Mouse (Mus musculus): ENCODE measurements around the gene Scarf1.
"Not testable (repeated sequence)": the region's sequence is repeated elsewhere in the genome, so short reads cannot be mapped to it uniquely, and the experiment has no call there.

Scarf1 gene

DNA sequence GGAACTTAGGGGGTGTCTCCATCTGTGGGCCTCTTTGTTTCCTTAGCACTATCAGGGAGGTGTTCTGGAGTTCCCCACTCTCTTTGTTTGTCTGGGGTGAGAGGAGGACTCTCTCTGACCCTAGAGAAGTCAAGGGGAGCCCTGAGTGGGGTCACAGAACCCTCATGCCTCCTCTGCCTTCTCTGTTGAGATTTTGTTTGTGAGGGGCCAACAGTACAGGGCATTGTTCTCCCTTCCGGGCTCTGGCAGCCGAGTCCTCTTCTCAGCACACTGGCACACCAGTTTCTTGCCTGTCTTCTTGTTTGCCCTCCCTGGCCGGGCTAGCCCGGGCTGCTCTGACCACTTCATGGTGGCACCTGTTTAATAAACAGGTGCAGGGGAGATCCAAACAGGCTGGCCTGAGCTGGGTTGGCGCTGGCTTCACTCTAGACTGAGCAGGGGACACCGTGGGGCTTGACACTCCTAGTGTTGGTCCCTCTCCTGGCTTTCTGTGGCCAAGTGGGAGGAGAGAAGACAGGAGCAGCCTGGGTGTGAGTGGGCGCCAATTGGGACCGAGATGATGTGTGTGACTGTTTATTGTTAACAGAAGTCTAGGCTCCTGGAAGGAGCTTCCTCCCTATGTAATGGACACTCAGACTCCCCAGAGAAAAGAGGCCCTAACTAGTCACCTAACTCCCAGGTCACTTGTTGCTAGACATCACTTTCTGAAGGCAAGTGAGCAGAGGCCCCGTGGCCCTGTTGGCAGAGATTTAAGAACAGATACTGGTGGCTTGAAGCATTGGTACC, 25.0 kb downstream of the Scarf1 start:
- no peak for DNase-seq

GRCm38 (mm10) chr11:75538970-75539299, 25.6 kb downstream of the Scarf1 start:
- DNase-seq = no peak

DNA sequence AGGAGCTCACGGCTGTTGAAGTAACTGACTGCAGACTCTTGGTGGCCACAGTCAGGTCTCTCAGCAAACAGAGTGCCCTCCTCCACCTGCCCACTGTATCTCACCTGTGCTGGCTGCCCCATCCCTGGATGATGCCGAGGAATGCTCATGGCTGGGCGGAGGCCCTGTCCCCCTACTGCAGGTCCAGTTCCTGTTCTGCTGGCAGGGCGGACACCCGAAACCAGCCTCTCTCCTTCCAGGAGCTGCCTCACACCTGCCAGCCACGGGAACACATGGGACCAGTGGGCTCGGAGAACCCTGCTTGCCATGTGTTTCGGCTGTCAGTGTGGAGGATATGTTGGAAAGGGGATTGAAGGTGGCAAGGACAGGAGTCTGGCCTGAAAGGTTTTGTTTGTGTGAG, 26.9 kb downstream of the Scarf1 start:
- no peak for DNase-seq

DNA sequence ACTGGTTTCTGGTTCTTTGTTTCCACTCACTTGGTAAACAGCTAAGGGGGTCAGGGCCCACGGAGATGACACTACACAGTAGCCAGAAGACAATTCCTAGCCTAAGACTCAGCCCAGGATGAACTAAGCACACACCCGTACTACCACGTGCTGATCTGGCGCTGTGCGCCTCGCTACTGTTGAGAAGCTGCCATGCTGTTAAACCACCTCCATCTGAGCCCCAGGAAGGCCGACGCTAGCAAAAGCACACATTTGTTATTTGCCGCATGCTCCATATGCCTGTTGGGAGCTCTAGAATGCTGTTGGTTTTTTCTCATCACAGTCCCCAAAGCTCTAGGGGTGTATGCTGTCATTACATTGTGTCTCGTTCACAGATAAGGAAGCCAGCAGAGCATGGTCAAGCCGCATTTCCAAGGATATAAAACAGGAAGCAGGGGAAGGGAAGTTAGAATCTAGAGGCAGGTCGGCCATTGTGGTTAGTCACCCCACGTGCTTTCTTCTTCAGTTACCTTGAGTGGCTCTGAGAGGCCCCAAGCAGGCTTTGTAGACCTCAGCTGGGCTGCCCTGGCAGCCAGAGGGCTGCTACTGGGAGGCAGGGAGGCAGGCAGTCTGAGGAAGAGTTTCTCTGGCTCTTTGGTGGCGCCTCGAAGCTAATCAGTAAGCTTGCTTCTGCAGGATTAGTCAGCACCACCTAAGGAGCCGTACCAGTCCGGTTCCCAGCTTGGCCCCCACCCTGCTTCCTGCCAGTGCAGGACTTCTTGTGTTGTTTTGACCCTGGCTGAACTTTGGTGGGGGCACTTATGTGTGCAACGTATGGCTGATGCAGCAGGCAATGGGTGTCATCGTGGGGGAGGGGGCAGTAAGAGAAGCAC, 27.6 kb downstream of the Scarf1 start:
- no peak for DNase-seq

DNA sequence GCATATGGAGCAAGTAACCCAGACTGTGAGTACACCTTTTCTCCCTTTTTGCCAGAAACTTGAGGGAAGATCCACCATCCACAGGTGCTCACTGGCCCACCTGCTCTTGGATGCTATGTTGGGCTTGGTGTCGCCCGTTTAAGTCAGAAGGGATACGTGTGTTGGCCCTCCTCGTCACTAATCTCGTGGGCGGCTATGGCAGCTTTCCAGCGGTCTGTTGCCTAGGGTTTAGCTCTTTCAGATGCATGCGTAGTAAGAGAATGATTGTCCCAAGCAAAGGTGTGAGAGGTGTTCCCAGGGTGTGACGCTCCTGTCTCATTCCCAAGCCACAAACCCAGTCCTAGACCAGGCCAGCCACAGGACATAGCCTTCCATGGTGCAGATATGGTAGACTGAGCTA, 31.4 kb downstream of the Scarf1 start:
- no peak for DNase-seq

DNA sequence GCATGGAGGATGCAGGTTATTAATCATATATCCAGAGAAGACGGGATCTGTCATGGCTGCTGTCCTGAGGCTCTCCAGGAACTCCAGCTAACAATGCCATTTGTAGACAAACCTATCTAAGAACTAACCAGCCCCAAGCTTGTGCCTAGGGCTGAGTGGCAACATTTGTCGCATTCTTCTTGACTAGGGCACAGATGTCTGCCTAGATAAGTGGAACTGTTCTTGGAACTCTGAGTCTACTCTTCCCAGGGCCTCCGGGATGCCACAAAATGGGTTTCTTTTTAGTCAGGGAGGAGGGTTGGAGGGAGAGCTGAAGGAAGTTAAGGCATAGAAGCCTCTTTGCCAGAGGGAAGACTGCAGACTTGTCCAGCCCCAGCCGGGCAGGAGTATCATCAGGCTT, 32.7 kb downstream of the Scarf1 start:
- no peak for DNase-seq

DNA sequence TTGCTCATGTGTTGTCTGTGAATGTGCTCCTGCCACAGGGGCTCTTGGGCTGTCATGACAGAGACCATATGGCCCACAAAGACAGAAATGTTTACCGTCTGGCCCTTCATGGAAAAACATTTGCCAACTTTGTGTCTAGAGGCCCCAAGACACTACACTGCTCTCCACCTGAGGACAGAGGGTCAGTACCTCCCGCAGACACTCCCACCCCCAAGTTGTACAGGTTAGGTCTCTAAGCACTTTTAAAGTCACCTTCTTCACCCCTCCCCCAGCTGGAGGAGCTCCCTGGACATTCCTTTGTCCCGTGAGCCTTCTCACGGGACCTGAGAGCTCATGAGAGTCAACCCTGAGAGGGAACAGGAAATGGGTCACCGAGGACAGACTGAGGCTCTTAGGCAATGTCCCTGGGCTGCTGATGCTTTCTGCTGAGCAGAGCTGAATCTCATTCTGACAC, 36.3 kb downstream of the Scarf1 start:
- no peak for DNase-seq

- DNase-seq = no peak
These were observed 37.0 kb downstream of the Scarf1 start for GRCm38 (mm10) chr11:75550200-75550946.

DNA sequence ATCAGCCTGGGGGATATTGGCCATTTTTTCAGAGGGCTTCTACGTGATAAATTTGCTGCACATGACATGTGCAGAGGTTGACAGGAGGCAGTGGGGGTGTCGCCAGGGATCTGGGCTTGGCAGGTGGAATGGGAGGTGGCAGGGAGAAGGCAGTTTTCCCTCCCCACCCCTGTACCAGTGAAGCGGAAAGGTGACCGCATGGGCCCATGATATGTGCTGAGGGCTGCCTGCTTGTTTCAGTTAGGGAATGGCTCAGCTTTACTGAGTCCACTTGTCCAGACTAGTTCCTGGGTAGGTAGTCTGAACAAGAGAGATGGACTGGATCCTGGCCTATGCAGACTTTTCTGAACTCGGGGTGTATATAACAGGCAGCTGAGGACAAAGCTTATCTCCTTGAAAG, 38.0 kb downstream of the Scarf1 start:
- DNase-seq = no peak

GRCm38 (mm10) chr11:75551961-75552441, 38.7 kb downstream of the Scarf1 start:
- DNase-seq = peak; percentile 80 to 85

DNA sequence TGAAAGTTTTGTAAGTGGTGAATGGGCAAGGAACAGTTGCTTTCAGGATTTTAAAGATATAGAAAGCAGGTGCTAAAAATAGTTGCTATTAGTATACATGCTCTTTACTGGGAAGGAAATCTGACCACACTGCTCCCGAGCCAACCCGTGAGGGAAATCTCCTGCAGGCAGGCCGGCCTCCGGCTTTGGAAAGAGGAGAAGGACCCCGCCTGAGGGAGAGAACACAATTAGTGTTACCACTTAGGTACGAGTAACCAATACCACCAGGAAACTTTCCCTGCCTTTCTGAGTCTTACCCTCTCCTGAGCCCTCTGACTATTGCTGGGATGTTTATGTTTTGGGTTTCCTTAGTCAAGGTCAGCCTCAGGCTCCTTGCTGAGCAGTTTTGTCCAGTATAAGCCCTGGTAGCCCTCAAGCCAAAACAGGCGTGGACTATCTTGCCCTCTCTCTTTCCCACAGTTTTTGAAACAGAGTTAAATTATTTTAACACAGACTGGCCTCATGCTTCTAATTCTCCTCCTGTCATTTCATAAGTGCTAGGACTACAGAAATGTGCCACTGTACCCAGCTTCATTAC, 39.7 kb downstream of the Scarf1 start:
- no peak for DNase-seq

- DNase-seq = not testable (repeated sequence)
These were observed 42.7 kb downstream of the Scarf1 start for GRCm38 (mm10) chr11:75556006-75556405.

DNA sequence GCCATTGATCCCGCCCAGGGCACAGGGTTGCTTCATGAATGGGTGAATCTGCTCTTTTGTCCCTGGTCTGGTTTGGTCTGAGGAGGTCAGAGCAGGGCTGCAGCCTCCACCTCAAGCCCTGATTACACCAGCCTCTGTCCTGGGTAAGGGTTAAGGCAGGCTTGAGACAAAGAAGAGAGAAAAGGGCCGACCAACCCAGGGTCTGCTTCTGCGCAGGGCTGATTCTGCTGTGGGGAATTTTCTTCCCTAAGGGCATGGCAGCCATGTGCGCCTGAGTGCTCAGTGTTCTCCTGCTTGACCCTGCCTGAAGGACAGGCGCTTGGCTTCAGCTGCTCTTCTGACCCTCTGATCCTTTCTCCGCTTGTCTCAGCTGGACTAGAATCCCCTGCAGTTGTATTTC, 43.8 kb downstream of the Scarf1 start:
- no peak for DNase-seq

GRCm38 (mm10) chr11:75558101-75558500, 44.8 kb downstream of the Scarf1 start:
- peak in 1 of 2 experiments; percentile 68 for DNase-seq

- no peak for DNase-seq
These were observed 46.6 kb downstream of the Scarf1 start for GRCm38 (mm10) chr11:75559870-75560504.

- DNase-seq = peak in 1 of 2 experiments; percentile 1
These were observed 47.4 kb downstream of the Scarf1 start for GRCm38 (mm10) chr11:75560530-75561409.

GRCm38 (mm10) chr11:75561410-75561791, 48.1 kb downstream of the Scarf1 start:
- no peak for DNase-seq

DNA sequence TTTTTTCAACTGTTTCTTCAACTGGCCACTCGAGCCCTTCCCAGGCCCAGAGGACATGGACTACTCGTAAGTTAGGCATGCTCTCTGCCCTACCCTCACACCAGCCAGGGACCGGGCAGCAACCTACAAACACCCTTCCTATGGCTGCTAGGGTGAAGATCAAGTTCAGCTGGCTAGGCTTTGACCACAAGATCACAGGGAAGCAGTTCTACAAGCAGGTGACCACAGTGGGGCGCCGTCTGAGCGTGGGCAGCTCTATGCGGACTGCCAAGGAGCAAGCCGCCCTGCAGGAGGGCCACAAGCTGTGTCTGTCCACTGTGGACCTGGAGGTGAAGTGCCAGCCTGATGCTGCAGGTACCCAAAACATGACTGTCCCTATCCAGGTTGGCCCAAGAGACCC, 49.5 kb downstream of the Scarf1 start:
- DNase-seq = peak; percentile 54 to 58

DNA sequence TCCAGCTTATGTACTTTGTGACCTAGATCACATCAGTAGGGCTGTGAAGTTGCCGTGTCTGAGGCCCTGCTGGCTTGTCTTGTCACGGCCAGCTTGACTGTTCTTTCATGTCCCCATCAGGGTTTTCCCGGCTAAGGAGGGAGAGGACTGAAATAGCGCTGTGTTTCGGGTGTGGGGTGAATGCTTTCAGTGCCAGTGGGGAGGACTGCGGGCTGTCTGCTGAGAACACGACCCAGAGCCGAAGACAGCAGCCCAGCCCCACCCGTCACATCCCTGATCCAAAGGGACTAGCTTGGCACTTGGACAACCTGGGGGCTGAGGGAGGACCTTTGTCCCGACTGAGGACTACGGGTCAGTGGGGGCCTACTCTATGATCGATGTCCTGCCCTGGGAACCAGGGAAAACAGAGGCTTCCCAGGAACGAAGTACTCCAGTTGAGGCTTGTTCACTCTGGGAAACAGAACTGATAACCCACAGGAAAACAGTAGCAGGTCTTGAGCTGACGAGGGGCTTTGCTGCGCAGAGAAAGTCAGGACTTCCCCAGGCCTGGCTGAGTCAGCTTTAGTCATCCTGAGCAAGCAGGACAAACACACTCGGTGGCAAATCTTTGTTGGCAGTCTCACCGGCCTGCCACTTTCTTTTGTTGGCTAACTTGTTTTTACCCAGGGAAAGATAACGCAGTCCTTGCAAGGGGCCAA, 50.7 kb downstream of the Scarf1 start:
- peak in 1 of 2 experiments; percentile 21 for DNase-seq

- DNase-seq = peak; percentile 77 to 82
These were observed 52.5 kb downstream of the Scarf1 start for GRCm38 (mm10) chr11:75565849-75566248.

Data from cerebellum, postnatal 10 days (tissue).